Mouse (Mus musculus) embryonic fibroblast, embryonic 13.5 days (primary cell): ENCODE data around the gene Slc39a10.

Experiments
- CTCF ChIP-seq: IDR thresholded peaks from 2 replicates; pipeline ENCODE4 v1.5.1; 2011; ENCODE audit warnings: mild to moderate bottlenecking, control low read depth, low read length, moderate library complexity, borderline replicate concordance; ENCODE audit not compliant: insufficient read depth
- POLR2A ChIP-seq: IDR thresholded peaks from 2 replicates; pipeline ENCODE4 v1.6.1; 2011; ENCODE audit warnings: low read depth, mild to moderate bottlenecking, control low read depth, low read length, moderate library complexity

- no peak for TF ChIP-seq POLR2A
- TF ChIP-seq CTCF: no peak
Observed at GRCm38 (mm10) chr1:46844281-46844680, 48.4 kb downstream of the Slc39a10 start.
